Mouse (Mus musculus): ENCODE measurements around the gene Wee1. TPM values are rescaled to one million over a fixed set of nuclear protein-coding genes. Genes with fewer than 3 reads are reported as not detected.
"Not testable (repeated sequence)": the region's sequence is repeated elsewhere in the genome, so short reads cannot be mapped to it uniquely, and the experiment has no call there.

Wee1 gene
- polyA plus RNA-seq, 1 experiment = 1.1 TPM

DNA sequence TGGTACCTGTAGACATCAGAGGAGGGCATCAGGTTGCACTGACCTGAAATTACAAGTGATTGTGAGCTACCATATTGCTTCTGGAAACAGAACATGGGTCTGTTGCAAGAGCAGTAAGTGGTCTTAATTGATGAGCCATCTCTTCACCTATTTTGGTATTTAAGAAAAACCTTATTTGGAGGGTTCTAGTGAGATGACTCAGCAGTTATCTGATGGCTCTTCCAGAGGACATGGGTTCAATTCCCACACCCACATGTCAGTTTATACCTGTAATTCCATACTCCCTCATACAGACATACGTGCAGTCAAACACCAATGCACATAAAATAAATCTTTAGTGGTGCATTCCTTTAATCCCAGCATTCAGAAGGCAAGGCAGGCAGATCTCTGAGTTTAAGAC lies 22.0 kb downstream of the Wee1 start:
- Histone ChIP-seq H3K4me1 (ENCODE audit: control insufficient read depth) (no peaks in the 10 kb centered on the region), H3K27me3 (ENCODE audit: control insufficient read depth) (no peaks in the 10 kb centered on the region), H3K4me3 (replicated peaks) (no peak overlapping the region), H3K9me3 (ENCODE audit: control insufficient read depth, low read length) (no peaks in the 10 kb centered on the region), H3K36me3 (ENCODE audit: control insufficient read depth) (peaks cover 72% of the 10 kb centered on the region)
- TF ChIP-seq GATA1 (IDR thresholded peaks at IDR 0.05; ENCODE audit: low read length) (no peak), TAL1 (IDR thresholded peaks at IDR 0.05; ENCODE audit: low read length) (no peak)

- Histone ChIP-seq H3K27me3 (ENCODE audit: control insufficient read depth) (no peaks in the 10 kb centered on the region), H3K9me3 (ENCODE audit: control insufficient read depth, low read length) (no peaks in the 10 kb centered on the region), H3K4me1 (ENCODE audit: control insufficient read depth) (peaks cover 14% of the 10 kb centered on the region), H3K4me3 (replicated peaks) (no peak overlapping the region), H3K36me3 (ENCODE audit: control insufficient read depth) (no peaks in the 10 kb centered on the region)
- no peak for TF ChIP-seq TAL1 (IDR thresholded peaks at IDR 0.05; ENCODE audit: low read length)
- no peak for TF ChIP-seq GATA1 (IDR thresholded peaks at IDR 0.05; ENCODE audit: low read length)
Observed at GRCm38 (mm10) chr7:110152891-110153290, 31.0 kb downstream of the Wee1 start.

DNA sequence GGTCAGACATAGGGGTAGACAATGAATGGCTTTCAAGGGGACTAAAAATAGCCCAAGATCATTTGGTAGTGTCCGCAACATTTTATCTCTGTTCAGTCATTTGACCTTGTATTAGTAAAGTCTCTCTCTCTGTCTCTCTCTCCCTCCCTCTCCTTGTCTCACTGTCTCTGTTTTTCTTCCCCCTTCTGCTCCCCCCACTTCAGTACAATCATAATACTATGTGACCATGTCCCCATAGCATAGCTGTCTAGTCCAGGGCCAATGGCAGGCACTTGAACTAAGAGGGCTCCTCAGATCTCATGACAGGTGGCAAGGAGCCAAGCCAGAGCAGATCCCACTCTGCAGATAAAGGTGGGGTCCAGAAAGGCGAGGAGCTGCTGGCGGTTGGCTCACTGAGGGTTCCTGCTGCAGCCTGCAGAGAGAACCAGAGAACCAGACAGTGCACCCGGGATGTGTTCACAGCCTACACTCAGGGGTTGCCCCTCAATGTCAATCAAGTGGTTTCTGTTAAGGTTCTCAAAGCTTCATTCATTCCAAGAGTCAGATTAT lies 34.9 kb downstream of the Wee1 start:
- H3K4me3 ChIP-seq (replicated peaks) = no peak overlapping the region
- no peak for TF ChIP-seq GATA1 (IDR thresholded peaks at IDR 0.05; ENCODE audit: low read length)
- no peak for TF ChIP-seq TAL1 (IDR thresholded peaks at IDR 0.05; ENCODE audit: low read length)
- H3K36me3 ChIP-seq (ENCODE audit: control insufficient read depth) = no peaks in the 10 kb centered on the region
- no peaks in the 10 kb centered on the region for H3K9me3 ChIP-seq (ENCODE audit: control insufficient read depth, low read length)
- H3K27me3 ChIP-seq (ENCODE audit: control insufficient read depth) = no peaks in the 10 kb centered on the region
- peaks cover 14% of the 10 kb centered on the region for H3K4me1 ChIP-seq (ENCODE audit: control insufficient read depth)

GRCm38 (mm10) chr7:110157261-110157910 lies 35.5 kb downstream of the Wee1 start:
- H3K27me3 ChIP-seq (ENCODE audit: control insufficient read depth) = no peaks in the 10 kb centered on the region
- TF ChIP-seq TAL1 (IDR thresholded peaks at IDR 0.05; ENCODE audit: low read length) (no peak), GATA1 (IDR thresholded peaks at IDR 0.05; ENCODE audit: low read length) (no peak)
- H3K4me1 ChIP-seq (ENCODE audit: control insufficient read depth) = peaks cover 14% of the 10 kb centered on the region
- no peaks in the 10 kb centered on the region for H3K36me3 ChIP-seq (ENCODE audit: control insufficient read depth)
- no peaks in the 10 kb centered on the region for H3K9me3 ChIP-seq (ENCODE audit: control insufficient read depth, low read length)
- H3K4me3 ChIP-seq (replicated peaks) = no peak overlapping the region

DNA sequence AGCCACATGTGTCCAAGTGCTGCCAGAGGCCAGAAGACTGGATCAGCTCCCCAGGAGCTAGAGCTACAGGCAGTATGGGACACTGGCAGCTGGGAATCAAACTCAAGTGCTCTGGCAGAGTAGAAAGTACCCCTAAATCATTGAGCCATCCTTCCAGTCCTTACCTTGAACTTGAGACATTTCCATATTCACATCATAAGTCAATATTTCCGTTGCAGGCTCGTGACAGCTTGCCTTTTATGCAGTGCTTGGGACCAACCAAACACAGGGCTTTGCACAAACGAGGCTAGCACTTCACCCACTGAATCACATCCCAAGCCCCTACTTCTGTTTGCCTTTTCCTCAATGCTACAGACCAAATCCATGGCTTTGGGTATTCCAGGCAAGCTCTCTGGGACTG lies 36.2 kb downstream of the Wee1 start:
- TF ChIP-seq TAL1 (IDR thresholded peaks at IDR 0.05; ENCODE audit: low read length) (no peak), GATA1 (IDR thresholded peaks at IDR 0.05; ENCODE audit: low read length) (no peak)
- H3K36me3 ChIP-seq (ENCODE audit: control insufficient read depth) = no peaks in the 10 kb centered on the region
- H3K9me3 ChIP-seq (ENCODE audit: control insufficient read depth, low read length) = no peaks in the 10 kb centered on the region
- H3K27me3 ChIP-seq (ENCODE audit: control insufficient read depth) = no peaks in the 10 kb centered on the region
- no peak overlapping the region for H3K4me3 ChIP-seq (replicated peaks)
- H3K4me1 ChIP-seq (ENCODE audit: control insufficient read depth) = peaks cover 15% of the 10 kb centered on the region

DNA sequence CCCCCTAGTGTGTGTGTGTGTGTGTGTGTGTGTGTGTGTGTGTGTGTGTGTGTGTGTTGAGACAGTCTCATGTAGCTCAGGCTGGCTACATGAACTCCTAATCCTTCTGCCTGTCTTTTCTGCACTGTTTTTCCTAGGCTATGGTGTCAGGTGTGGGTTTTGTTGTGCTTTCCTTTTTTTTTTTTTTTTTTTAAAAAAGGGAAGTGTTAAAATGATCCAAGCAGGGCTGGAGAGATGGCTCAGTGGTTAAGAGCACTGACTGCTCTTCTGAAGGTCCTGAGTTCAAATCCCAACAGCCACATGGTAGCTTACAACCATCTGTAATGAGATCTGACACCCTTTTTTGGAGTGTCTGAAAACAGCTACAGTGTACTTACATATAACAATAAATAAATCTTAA lies 38.3 kb downstream of the Wee1 start:
- H3K27me3 ChIP-seq (ENCODE audit: control insufficient read depth); H3K36me3 ChIP-seq (ENCODE audit: control insufficient read depth); H3K9me3 ChIP-seq (ENCODE audit: control insufficient read depth, low read length); H3K4me3 ChIP-seq (replicated peaks): not testable (repeated sequence)
- H3K4me1 ChIP-seq (ENCODE audit: control insufficient read depth) = peaks cover 35% of the 10 kb centered on the region

- Histone ChIP-seq H3K9me3 (ENCODE audit: control insufficient read depth, low read length) (no peaks in the 10 kb centered on the region), H3K4me1 (ENCODE audit: control insufficient read depth) (peaks cover 35% of the 10 kb centered on the region), H3K36me3 (ENCODE audit: control insufficient read depth) (no peaks in the 10 kb centered on the region), H3K27me3 (ENCODE audit: control insufficient read depth) (no peaks in the 10 kb centered on the region), H3K4me3 (replicated peaks) (no peak overlapping the region)
- TF ChIP-seq TAL1 (IDR thresholded peaks at IDR 0.05; ENCODE audit: low read length) (no peak), GATA1 (IDR thresholded peaks at IDR 0.05; ENCODE audit: low read length) (no peak)
Observed at GRCm38 (mm10) chr7:110160601-110161000, 38.8 kb downstream of the Wee1 start.

DNA sequence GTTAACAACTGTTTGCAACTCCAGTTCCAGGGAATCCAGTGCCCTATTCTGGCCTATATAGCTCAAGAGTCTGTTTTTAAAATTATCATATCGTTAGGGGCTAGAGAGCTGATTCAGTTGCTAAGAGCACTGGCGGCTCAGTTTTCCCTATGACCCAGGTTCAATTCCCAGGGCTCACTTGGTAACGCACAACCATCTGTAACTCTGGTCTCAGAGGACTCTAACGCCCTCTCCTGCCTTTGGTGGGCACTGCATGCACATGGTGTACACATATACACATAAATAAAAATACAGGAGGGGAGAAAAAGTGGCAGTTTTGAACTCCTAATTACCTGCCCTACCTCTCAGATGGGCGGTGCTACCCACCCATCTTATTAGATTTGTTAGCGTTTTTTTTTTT lies 41.2 kb downstream of the Wee1 start:
- H3K27me3 ChIP-seq (ENCODE audit: control insufficient read depth) = no peaks in the 10 kb centered on the region
- H3K9me3 ChIP-seq (ENCODE audit: control insufficient read depth, low read length) = no peaks in the 10 kb centered on the region
- no peaks in the 10 kb centered on the region for H3K36me3 ChIP-seq (ENCODE audit: control insufficient read depth)
- H3K4me3 ChIP-seq (replicated peaks) = no peak overlapping the region
- H3K4me1 ChIP-seq (ENCODE audit: control insufficient read depth) = peaks cover 21% of the 10 kb centered on the region
- TF ChIP-seq TAL1 (IDR thresholded peaks at IDR 0.05; ENCODE audit: low read length) (no peak), GATA1 (IDR thresholded peaks at IDR 0.05; ENCODE audit: low read length) (no peak)

DNA sequence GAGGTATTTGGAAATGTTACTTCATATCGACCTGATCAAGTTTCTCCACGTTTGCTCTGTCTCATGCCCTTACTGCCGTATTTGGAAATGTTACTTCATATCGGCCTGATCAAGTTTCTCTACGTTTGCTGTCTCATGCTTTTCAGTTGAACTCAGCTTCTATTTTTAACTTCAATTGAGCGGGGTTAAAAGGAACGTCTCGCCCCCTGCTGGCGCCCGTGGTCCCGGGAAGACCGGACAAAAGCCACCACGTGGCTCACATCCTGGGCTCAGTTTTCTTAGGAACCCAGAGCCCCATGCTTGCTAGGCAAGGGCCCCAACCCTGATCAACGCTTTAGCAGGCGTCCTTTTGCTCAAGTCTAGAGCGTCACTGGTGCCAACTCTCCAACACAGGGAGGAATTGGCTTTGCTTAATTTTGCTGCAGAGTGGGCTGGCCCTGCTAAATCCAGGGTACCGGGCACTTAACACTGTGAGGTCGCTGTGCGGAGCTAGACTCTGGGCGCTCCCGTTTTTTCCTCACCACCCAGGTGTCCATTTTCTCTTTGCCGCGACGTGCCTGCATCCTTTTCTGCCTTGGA lies 42.3 kb downstream of the Wee1 start:
- H3K4me3 ChIP-seq (replicated peaks) = peak overlapping the region; percentile 80
- no peaks in the 10 kb centered on the region for H3K9me3 ChIP-seq (ENCODE audit: control insufficient read depth, low read length)
- H3K36me3 ChIP-seq (ENCODE audit: control insufficient read depth) = no peaks in the 10 kb centered on the region
- H3K27me3 ChIP-seq (ENCODE audit: control insufficient read depth) = no peaks in the 10 kb centered on the region
- TF ChIP-seq GATA1 (IDR thresholded peaks at IDR 0.05; ENCODE audit: low read length) = peak; percentile 88
- no peak for TF ChIP-seq TAL1 (IDR thresholded peaks at IDR 0.05; ENCODE audit: low read length)
- peaks cover 21% of the 10 kb centered on the region for H3K4me1 ChIP-seq (ENCODE audit: control insufficient read depth)
